Mouse (Mus musculus): ENCODE measurements at regions not wholly inside any gene's neighbourhood (a gene's known extent, or its start where the extent isn't known, plus 50 kb on each side); places are given as distances from the start of the nearest gene placed in this dataset.
"Not testable (repeated sequence)": the region's sequence is repeated elsewhere in the genome, so short reads cannot be mapped to it uniquely, and the experiment has no call there.

DNA sequence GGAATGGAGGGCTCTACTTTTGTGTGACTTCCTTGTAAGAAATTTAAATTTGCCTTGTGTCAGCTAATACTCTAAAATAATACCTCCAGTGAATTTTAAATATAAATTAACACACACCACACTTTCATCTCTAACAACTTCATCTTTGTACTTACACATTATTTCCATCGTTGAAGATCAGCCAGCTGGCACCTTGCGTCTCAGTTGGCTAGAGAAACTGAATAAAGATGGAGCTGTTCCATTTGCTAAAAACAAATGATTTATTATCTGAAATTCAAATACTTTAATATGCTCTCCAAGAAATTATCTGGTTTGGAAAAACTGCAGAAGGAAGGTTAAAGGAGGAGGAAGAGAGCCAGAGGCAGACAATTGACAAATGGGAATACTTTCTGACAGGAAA lies 122.0 kb upstream of the Gm11096 start:
- DNase-seq (ENCODE audit: low spot score) = no peak

DNA sequence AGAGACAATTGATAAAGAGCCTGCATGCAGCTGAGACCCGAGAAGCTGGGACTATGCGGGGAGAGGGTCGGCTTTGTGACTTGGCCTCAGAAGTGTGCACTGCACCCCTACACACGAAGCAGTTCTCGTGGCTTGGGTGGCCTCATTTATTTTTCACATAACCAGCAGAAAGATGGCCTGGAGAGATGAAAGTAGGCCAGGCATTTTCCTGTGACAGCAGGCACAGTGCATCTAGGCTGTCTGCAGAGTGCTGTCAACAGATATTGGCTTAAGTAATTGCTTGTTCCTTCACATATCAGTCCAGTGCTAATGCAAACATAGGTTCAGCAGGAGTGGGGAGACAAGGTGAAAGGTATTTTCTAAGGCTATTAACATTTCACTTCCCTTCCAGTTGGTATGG lies 124.9 kb upstream of the Gm11096 start:
- no peak for DNase-seq (ENCODE audit: low spot score)

DNA sequence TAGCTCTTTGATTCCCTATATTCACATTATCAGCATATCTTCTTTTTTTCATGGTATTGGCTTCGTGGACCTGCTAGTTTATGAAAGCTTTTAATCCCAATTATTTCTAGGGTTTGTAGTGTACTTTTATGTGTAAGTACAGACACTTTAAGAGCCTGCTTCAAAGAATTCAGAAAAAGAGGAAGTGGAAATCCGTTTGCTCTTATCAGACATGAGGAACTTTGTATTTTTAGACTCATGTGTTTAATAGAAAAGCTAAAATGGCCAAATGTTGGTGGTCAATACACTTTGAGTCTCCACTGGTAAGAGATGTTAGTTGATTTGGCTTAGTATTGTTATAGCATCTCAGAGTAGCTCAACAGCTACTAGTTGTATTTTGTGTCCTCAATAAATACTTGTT lies 135.7 kb upstream of the Gm11096 start:
- no peak for DNase-seq (ENCODE audit: low spot score)

DNA sequence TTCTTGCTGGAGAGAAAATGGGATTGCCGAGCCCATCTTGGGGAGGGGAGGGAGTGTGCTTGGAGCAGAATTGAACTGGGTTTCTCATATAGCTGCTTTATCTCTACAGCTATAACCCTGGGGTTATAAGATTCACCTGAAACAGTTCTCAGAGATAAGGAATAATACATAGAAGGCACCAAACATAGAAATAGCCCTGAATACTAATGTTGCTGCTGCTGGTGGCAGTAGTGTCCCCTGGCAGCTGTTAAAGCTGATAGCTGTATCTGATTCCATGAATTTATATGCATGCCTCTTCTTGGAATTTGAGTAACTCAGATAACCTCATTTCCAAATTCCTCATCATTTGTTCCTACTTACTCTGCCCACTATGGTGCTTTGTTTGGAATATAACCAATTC lies 137.0 kb upstream of the Gm11096 start:
- DNase-seq (ENCODE audit: low spot score) = no peak

DNA sequence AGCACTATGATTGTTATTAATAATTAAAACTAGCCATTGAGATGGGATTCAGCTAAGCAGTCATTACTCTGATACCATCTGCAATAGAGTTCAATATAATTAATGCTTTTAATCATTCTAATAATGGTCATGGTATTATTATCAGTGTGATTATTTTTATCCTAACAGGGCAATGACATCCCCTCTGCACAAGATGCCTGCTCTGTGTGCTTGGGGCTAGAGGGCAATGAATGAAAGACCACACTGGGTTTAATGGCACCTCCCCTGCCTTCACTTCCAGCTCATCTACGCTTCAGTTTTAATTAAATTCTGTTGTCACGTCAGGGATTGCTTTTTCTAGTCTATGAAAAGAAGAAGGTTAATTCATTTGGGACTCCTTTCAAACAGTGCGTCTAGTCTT lies 139.1 kb upstream of the Gm11096 start:
- DNase-seq (ENCODE audit: low spot score) = no peak

DNA sequence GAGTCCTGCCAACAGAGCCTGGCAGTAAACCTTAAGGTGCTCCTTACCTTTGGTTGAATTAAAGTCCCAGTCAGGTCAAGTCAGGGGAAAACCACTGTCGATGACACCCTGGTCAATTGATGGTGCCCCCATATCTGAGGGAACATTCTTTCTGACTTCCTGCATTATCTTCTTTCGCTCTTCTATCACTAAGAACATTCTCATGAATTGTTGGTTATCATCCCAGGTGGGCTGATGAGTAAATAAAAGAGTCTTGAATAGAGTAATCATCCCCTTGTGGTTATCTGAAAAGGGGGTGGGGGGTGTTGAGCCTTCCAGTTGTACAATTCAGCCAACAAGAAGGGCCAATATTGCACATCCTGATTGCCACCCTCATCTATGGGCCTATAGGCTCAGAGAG lies 149.7 kb upstream of the Gm11096 start:
- DNase-seq (ENCODE audit: low spot score) = no peak

DNA sequence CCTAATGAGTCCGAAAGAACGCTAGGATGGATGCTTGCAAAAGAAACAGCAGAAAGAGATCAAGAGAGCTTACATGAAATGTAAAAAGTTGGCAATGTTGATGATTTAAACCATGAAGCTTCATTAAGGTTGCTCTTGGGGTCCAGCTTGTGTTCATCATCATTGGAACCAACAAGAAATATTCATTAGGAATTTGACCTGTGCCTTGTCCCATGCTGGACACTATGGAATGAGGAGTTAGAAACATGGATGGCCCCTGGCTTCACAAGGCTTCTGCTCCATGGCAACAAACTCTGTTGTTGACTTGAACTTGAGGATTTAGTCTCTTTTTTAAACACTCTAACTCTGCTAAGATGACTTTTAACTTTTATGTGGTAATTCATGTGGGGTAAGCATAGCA lies 159.0 kb upstream of the Gm11096 start:
- no peak for DNase-seq (ENCODE audit: low spot score)

DNA sequence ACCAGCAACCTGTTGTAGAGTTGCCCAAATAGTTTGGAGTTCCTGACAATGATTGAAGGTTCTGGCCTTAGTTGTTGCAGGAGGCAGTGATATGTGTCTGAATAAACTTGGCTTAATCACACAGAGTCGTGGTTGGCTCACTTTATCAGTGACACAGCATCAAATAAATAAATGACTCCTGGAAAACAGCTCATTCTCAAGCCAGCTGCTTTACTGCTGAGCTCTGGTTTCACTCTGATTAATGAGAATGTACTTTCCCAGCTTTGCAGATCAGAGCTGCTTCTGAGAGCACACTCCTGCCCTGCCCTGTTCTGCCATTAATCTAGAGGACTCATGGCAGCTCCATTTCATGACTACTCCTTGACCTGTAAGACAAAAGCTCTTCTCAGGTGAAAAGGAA lies 171.3 kb upstream of the Gm11096 start:
- no peak for DNase-seq (ENCODE audit: low spot score)

DNA sequence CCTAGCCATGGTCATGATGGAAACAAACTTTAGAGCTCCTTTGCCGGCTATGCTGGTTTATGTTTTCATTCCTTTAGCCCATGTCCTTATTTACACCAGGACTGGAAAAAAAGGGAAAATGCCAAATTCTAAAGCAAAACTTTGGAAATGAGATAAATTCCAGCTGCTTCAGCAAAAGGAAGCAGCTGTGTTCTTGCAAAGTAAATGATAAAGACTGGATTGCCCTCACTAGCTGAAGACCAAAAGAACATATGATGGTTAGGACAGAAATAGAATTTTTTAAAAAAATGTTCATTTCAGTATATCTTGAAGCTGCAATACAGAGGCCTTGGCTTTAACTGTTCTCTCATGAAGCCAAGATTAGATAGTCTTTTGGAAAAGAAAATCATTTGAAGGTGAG lies 179.6 kb upstream of the Gm11096 start:
- no peak for DNase-seq (ENCODE audit: low spot score)

DNA sequence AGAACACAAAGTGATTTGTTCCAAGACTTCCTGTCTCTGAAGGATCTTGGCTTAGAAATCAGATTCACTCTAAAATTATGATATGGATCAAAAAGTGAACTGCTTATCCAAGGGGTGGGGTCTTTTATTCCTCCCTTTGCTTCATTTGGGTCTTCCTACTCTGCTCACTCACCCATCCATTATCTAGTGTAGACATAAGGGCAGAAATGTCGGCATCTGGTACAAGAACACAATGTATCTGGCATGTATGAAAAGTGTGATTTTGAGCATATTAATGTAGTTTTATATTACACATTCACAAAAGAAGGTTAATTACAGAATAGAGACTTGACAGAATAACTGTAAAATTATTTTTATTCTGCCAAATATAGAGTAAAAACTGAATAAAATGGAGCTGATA lies 181.5 kb upstream of the Gm11096 start:
- DNase-seq (ENCODE audit: low spot score) = no peak

DNA sequence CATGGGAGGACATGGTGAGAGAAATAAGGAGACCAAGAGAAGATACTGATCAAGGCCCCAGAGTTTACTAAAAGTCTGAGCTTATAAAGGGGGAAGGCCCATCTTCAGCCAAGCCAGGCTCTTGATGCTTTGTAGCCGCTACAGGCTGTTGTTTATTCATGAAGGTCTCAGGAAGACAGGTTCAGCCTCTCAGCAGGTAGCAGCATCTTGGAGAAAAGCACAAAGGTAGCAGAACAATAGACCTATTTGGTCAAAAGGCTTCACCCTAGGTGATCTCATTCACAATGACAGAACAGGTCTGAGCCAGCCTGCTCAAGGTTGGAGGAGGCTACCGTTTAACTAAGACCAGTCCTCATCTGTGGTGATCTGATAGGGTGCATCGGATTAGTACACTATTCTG lies 185.5 kb upstream of the Gm11096 start:
- no peak for DNase-seq (ENCODE audit: low spot score)

DNA sequence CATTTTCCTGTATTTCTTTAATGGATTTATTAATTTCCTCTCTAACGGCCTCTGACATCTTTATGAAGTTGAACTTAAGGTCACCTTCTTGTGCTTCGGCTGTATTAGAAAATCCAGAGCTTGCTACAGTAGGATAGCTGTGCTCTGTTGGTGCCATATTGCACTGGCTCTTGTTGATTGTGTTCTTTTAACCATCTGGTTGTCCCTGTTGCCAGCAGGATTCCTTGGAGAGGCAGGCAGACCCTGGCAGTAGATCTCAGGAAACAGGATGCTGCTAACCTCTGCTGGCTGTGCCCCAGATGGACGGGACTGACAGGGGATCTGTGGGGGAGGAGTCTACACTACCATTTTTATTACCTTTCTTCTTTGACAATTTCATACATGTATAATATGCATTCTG lies 185.9 kb upstream of the Thumpd2 start:
- DNase-seq (ENCODE audit: low spot score) = peak; percentile 13

DNA sequence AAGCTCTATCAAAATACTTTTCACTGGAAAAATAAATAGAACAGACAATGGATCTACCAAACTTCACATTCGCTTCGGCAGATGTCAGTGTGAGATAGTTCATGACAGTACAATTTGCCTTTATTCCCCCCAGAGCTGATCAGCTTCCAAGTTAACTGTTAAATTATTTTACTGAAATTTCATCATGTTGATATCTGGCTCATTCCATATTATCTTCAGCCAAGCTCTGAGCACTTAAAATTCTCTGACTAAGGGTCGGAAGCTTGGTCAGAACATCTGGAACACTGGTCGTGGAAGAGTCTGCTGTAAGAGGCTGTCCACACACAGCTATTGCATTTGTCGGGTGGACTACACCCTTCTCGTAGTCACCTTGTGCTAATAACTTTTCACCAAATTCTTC lies 181.3 kb upstream of the Thumpd2 start:
- no peak for DNase-seq (ENCODE audit: low spot score)

DNA sequence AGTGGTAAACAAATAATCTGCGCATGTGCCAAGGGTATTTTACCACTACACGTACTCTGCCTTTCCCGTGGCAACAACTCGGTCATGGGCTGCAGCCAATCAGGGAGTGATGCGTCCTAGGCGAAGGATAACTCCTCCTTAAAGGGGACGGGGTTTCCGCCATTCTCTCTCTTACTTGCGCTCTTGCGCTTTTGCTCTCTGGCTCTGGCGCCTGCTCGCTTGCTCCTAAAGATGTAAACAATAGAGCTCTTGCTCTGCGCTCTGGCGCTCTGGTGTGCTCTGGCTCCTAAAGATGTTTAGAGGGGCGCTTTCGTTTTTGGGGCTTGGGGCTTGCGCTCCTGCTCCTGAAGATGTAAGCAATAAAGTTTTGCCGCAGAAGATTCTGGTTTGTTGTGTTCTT lies 166.9 kb upstream of the Thumpd2 start:
- DNase-seq (ENCODE audit: low spot score) = not testable (repeated sequence)

DNA sequence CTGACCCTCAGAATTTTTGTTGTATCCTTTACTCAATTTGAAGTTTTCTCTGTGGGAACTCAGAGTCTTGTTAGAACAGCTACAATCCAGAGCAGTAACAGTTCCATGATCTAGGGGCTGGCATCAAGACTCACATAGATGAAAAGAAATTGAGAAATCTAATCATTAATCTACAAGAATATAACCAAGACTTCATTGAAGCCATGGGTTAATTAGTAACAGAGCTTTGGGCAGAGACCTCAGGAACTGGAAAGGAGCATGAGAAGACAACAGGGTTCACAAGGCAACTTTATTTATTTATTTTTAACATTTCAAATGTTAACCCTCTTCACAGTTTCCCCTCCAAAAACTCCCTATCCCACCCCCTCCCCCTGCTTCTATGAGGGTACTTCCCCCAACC lies 160.4 kb upstream of the Thumpd2 start:
- no peak for DNase-seq (ENCODE audit: low spot score)

DNA sequence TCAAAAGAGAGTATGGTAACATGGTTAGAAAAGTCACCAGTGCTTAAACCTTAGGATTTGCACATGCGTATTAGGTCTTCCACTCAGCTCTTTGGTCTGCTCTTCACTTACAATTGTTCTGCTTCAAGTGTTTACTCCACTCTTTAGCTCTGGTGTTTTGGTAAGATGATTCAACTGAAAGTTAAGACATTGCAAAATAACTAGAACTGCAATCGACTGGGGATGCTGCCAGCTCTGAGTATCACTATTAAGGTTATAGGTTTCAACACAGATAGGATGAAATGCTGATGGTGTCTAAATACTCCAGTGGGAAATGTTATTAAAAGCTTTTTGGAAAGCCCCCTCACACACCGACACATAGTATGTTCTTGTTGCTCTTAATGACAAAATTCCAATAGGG lies 156.6 kb upstream of the Thumpd2 start:
- DNase-seq (ENCODE audit: low spot score) = no peak

DNA sequence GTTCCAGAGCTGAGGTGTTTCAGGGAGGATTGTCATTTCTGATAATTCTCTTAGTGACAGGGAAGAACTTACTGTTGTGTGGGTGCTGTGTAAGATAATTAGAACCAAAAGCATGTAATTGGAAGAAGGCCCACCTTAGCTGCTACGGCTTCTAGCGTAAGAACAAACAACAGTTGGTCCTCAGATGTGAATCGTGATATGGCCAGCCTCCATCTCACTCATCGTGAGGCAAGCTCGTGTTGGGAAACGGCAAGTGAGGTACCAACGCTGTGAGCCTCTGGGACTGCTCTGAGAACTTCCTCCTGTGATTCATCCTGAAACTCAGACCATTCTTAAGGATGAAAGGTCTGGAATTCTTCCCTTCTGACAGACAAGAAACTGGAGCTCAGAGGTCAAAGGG lies 150.0 kb upstream of the Thumpd2 start:
- no peak for DNase-seq (ENCODE audit: low spot score)

DNA sequence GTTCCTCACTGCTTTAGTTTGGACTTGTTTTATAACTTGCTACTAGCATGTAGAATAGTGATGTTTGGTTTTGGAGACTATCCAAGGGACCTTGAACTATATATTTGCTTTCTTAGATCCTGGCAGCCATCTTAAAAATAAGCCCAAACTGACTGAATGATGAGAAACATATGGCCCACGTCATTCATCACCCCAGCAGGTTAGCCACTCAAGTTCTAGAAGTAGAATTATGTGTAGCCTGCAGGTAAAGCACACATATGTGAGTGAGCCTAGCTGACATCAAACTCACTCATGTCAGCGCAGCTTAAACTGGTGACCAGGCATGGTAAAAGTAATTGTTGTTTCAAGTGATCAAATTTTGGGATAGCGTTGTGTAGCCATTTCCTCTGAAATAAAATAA lies 147.2 kb upstream of the Thumpd2 start:
- no peak for DNase-seq (ENCODE audit: low spot score)

DNA sequence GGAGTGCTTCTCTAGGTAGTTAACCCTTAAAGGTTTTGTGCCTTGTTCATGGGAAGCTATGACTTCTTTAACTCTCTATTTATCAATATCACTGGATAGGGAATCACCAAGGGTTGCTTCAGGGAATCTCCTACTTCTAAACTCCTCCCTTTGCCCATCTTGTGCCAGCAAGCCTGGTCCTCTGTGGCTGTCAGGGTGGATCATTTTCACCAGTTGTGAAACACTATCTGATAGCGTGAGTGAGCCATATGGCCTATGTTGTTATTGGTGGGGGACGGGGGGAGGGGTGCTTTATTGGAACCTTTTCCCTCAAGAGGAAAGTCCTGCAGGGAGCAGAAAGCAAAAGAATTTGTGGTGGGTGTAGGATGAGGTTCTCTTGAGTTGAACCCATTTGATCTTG lies 145.5 kb upstream of the Thumpd2 start:
- DNase-seq (ENCODE audit: low spot score) = no peak

DNA sequence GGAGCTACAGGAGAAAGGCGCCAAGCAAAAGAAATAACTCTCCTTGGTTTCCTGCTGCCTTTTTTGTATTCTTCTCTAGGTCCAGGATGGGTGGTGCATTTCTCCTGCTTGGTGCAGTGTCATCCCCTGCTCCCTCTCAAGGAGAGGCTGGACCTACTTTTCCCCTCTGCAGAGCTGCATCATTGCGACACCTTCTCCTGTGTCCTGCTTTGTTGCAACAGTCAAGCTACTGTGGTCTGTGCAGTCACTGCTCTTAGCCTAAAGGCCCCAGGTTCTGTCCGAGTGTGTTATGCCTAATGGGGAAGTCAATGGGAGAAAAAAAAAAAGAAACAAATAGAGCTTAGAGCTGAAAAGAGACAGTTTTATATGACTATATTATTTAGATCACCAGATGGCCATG lies 144.4 kb upstream of the Thumpd2 start:
- no peak for DNase-seq (ENCODE audit: low spot score)

DNA sequence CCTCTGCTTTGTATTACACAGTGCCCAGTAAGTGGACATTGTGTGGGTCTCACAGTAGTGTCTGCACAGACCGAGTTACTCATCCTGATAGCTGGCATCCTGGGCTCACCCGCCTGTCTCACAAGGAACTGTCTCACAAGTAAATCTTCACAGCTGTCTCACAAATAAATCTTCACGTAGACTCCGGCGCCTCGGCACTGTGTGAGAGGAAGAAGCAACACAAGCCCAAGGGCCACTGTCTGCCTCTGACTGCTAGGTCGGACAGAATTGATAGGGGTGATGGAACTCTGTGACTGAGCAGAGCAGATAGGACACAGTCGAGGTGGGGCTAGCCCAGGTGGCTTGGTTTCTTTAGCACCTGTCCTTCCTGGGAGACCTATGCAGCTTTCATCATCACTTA lies 136.2 kb upstream of the Thumpd2 start:
- no peak for DNase-seq (ENCODE audit: low spot score)

DNA sequence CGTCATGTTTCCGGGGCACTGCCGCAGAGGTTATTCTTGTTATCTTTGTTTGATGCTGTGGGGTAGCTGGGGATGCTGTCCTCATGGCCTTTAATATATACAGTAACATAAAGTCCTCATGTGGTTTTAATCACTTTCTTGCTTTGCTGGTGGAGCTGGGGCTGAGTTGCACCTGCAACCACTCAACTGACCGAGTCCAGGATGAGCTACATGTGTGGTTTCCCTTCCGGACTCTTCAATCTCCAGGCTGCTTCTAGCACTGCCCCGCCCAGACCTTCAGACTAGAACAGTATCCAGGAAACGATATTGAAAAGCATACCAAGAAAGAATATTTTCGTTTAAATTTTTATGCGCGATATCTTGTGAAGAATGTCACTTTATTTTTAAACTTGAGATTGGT lies 129.1 kb upstream of the Thumpd2 start:
- no peak for DNase-seq (ENCODE audit: low spot score)

DNA sequence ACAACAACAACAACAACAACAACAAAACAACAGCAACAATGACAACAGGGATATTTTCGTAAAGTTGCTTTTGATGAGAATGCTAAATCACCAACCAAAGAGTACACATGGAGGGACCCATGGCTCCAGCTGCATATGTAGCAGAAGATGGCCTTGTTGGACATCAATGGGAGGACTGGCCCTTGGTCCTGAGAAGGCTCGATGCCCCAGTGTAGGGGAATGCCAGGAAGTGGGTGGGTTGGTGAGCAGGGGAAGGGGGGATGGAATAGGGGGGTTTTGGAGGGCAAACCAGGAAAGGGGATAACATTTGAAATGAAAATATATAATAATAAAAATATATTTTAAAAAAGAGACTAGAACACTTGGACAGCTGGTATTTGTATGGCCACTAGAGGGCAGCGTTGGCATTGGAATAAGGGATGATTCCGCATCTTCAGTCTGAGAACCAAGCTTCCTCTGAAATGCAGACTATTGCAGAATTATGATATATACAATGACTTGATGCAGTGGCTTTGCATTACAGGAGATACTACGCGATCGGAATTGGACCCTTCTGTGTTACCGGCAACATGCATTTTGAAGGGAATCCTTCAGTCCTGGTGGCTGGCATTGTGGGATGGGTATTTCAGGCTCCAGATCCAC lies 128.5 kb upstream of the Thumpd2 start:
- DNase-seq (ENCODE audit: low spot score) = peak; percentile 56

DNA sequence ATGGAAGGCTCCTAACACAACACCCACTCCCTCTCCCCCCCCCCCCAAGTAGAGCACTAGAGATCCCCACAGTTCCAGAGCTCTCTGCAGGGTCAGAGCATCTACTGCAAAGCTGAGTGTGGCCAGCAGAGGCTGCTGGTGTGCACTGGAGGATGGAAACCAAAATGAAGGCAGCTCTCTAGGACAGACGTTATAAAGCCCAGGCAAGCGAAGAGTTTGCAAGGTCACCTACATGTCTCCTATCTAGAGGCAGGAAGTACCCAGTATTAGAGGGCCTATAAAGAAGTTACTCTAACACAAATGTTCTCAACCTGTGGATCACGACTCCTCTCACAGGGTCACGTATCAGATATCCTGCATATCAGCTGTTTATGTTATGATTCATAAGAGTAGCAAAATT lies 125.1 kb upstream of the Thumpd2 start:
- DNase-seq (ENCODE audit: low spot score) = no peak

DNA sequence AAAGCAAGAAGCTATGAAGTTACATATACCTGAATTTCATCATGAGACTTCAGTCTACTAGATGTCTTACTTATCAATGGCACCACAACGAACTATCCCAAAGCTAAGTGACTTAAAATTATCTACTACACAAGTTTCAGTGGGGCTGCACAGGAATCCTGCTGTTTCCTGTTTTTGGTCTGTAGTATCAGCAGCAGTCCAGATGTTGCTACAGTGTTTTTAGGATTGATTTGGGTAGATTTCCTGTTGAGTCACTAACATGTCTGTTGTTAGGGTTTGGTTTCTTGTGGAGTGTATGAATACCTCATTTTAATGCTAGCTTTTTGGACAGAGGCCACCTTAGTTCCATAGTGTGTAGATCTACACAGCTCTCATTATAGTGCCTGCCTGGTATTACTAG lies 120.8 kb upstream of the Thumpd2 start:
- DNase-seq (ENCODE audit: low spot score) = no peak
